Mouse (Mus musculus) T-cell, adult 66 days (primary cell): ENCODE data around the gene Slc35c1. TPM values are rescaled to one million over a fixed set of nuclear protein-coding genes. Genes with fewer than 3 reads are reported as not detected.

Experiments
- total RNA-seq, 2 experiments: library from RNA; stranded (reverse); gene quantifications; 3 replicates in 1 of 2; 4 replicates in 1 of 2; pipeline ENCODE4 v1.2.4; 2023

Gene Slc35c1
- total RNA-seq, result 10 to 100 TPM; 33.5 to 43.4 TPM

DNA sequence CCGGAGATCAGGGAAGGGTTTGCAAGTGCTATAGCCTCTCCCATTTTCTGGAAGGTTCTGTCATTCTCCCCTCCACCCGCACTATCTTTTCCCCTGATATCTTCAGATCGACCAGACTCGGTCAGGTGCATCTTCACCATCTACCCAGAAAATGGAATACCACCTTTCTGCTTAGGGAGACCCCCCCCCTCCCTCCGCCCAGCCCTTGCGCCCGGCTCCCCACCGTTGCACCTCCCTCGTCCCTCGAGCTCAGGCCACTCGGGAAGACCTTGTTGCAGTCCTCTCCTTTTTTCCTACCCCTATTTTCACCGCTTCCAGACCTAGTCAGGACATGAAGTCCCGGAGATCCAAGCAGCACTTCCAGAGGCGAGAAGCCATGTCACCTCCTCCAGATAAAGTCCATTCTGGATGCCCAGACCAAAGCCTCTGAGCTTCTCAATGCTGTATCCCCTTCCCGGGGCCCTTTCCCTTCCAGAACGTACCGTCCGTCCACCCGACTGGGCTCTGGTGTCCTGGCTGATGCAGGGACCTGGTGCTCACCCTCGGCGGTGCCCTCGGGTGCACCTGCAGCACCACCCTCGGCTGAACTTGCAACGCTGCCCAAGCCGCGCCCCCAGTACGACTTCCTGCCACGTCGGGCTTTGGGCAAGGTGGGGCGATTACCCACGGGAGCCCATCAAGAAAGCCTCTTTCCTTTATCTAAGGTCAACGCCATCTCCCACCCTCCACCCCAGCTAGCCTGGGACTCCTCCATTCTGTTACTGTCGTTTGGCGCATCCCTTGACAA lies at the start of gene Slc35c1:
Gene Slc35c1 (minus strand): TSS at position 618 of the 787 bp plus-strand sequence.

DNA sequence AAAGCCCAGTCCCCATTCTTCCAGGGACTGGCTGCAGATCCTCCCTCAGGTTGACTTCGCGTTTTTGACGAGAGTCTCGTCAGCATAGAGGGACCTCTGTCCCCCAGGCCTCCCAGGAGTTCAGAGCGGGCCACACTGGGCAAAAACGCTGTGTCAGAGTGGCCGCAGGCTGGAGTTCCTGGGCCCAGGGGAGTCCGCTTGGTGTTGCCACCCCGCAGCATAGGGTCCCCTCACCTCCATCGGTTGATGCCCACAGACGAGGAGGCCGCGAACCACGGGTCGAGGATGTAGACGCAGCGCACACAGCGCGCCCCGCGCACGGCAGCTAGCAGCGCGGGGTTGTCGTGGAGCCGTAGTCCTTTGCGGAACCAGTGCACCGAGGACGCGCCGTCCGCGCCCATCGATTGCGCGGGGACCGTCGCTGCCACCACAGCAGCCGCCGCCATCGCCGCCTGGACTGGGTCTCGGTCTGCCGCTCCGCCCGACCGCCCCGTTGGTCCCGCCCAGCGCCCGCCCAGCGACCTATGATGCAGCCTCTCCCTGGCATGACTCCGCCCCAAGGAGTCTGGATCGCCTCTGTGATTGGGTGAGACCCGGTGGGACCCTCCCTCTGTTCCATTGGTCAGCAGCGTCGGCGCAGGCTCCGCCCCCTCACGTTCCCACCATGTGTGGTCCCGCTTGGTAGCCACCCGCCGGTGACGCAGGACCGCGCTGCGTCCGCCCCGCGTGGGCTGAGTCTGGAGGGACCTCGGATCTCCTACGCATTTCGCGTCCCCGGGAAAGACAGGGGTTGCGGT lies 26.6 kb downstream of the Slc35c1 start, which contains the start of gene Cry2:
Gene Cry2 (minus strand): TSS at position 466 of the 797 bp plus-strand sequence.

Other genes with a start within 250 kb of the Slc35c1 start
- gene Pex16, start 85.9 kb downstream of the Slc35c1 start, total RNA-seq, result 10 to 100 TPM; 39.2 to 43.0 TPM
- gene Large2, start 85.7 kb downstream of the Slc35c1 start, total RNA-seq, result 1 to 10 TPM; 1.9 TPM
- 10 to 100 TPM; 14.2 to 16.7 TPM for gene 1700029I15Rik, start 78.0 kb downstream of the Slc35c1 start, total RNA-seq
- gene Mapk8ip1, start 59.3 kb downstream of the Slc35c1 start, total RNA-seq, result 1 to 10 TPM; 1.2 to 1.5 TPM
- 10 to 100 TPM; 29.7 to 31.1 TPM for gene Cry2, start 26.5 kb downstream of the Slc35c1 start, total RNA-seq
- gene Chst1, start 139.2 kb upstream of the Slc35c1 start, total RNA-seq, result under 1 TPM in 1 of 2 experiments, not detected in 1; 0.20 TPM